Mouse (Mus musculus): Measurements from ENCODE around the gene Ptges3. TPM values are rescaled to one million over a fixed set of nuclear protein-coding genes. Genes with fewer than 3 reads are reported as not detected.
"Not testable (repeated sequence)": the region's sequence is repeated elsewhere in the genome, so short reads cannot be mapped to it uniquely, and the experiment has no call there.

Gene Ptges3
- polyA plus RNA-seq, 1 experiment from 2014 or later, result 493 TPM

- peaks cover 67% of the 10 kb centered on the region for H3K36me3 ChIP-seq
- H3K27me3 ChIP-seq; H3K27ac ChIP-seq; H3K9ac ChIP-seq; ATAC-seq (replicated peaks; ENCODE audit: low FRiP score); H3K4me2 ChIP-seq; H3K9me3 ChIP-seq (replicated peaks); H3K4me3 ChIP-seq (replicated peaks): not testable (repeated sequence)
- H3K4me1 ChIP-seq, result peaks cover 47% of the 10 kb centered on the region
- 69% methylated on average over 2 of the region's 2 CpGs for WGBS
Measured at GRCm38 (mm10) chr10:128087216-128087615, 28.5 kb downstream of the Ptges3 start.

- H3K4me2 ChIP-seq, result no peak overlapping the region
- no peak overlapping the region for H3K4me3 ChIP-seq (replicated peaks)
- no peak overlapping the region for H3K27ac ChIP-seq
- WGBS, result 94% methylated on average over 5 of the region's 5 CpGs
- peaks cover 67% of the 10 kb centered on the region for H3K36me3 ChIP-seq
- H3K9ac ChIP-seq, result no peak overlapping the region
- no peaks in the 10 kb centered on the region for H3K27me3 ChIP-seq
- no peak for ATAC-seq (replicated peaks; ENCODE audit: low FRiP score)
- peaks cover 50% of the 10 kb centered on the region for H3K4me1 ChIP-seq
- H3K9me3 ChIP-seq (replicated peaks), result no peaks in the 10 kb centered on the region
Measured at GRCm38 (mm10) chr10:128088181-128088580, 29.4 kb downstream of the Ptges3 start.

- Histone ChIP-seq H3K4me3 (replicated peaks) (no peak overlapping the region), H3K4me1 (peaks cover 59% of the 10 kb centered on the region), H3K27me3 (no peaks in the 10 kb centered on the region), H3K4me2 (no peak overlapping the region), H3K9me3 (replicated peaks) (no peaks in the 10 kb centered on the region), H3K27ac (no peak overlapping the region), H3K36me3 (peaks cover 60% of the 10 kb centered on the region), H3K9ac (no peak overlapping the region)
- 63% methylated on average over 5 of the region's 5 CpGs for WGBS
- ATAC-seq (replicated peaks; ENCODE audit: low FRiP score), result no peak
Measured at GRCm38 (mm10) chr10:128089842-128090241, 31.1 kb downstream of the Ptges3 start.

- no peaks in the 10 kb centered on the region for H3K27me3 ChIP-seq
- H3K36me3 ChIP-seq, result peaks cover 50% of the 10 kb centered on the region
- WGBS, result 7% methylated on average over 14 of the region's 14 CpGs
- ATAC-seq (replicated peaks; ENCODE audit: low FRiP score), result peak; percentile 63
- H3K27ac ChIP-seq, result peak overlapping the region; percentile 99
- H3K9ac ChIP-seq, result peak overlapping the region; percentile 83; the same call in 1 of the 2 replicates
- H3K4me3 ChIP-seq (replicated peaks), result peak overlapping the region; percentile 91
- no peaks in the 10 kb centered on the region for H3K9me3 ChIP-seq (replicated peaks)
- H3K4me2 ChIP-seq, result peak overlapping the region; percentile 92
- peaks cover 60% of the 10 kb centered on the region for H3K4me1 ChIP-seq
Measured at GRCm38 (mm10) chr10:128090651-128091563, 32.2 kb downstream of the Ptges3 start.

GRCm38 (mm10) chr10:128091564-128092505, 33.1 kb downstream of the Ptges3 start, which contains the start of gene Baz2a:
TSS of gene Baz2a (plus strand) at chr10:128091577.
- peaks cover 40% of the 10 kb centered on the region for H3K36me3 ChIP-seq
- peaks cover 61% of the 10 kb centered on the region for H3K4me1 ChIP-seq
- ATAC-seq (replicated peaks; ENCODE audit: low FRiP score), result no peak; the same call in none of the 2 replicates
- peak within 1 kb of the TSS; percentile 99 for H3K27ac ChIP-seq
- H3K4me3 ChIP-seq (replicated peaks), result peak within 1 kb of the TSS; percentile 91
- peak within 1 kb of the TSS; percentile 83 for H3K9ac ChIP-seq
- H3K9me3 ChIP-seq (replicated peaks), result no peaks in the 10 kb centered on the region
- no peaks in the 10 kb centered on the region for H3K27me3 ChIP-seq
- peak within 1 kb of the TSS; percentile 92 for H3K4me2 ChIP-seq
- WGBS, result under 1% methylated on average over 20 of the region's 20 CpGs

GRCm38 (mm10) chr10:128092506-128093495, 34.0 kb downstream of the Ptges3 start:
- under 1% methylated on average over 75 of the region's 88 CpGs for WGBS

GRCm38 (mm10) chr10:128093496-128094294, 34.9 kb downstream of the Ptges3 start:
- H3K4me3 ChIP-seq (replicated peaks), result peak overlapping the region; percentile 91
- no peak for ATAC-seq (replicated peaks; ENCODE audit: low FRiP score)
- WGBS, result 26% methylated on average over 13 of the region's 13 CpGs
- H3K27me3 ChIP-seq, result no peaks in the 10 kb centered on the region
- H3K36me3 ChIP-seq, result peaks cover 23% of the 10 kb centered on the region
- peak overlapping the region; percentile 83 for H3K9ac ChIP-seq
- H3K4me1 ChIP-seq, result peaks cover 68% of the 10 kb centered on the region
- no peaks in the 10 kb centered on the region for H3K9me3 ChIP-seq (replicated peaks)
- peak overlapping the region; percentile 92 for H3K4me2 ChIP-seq
- peak overlapping the region; percentile 99 for H3K27ac ChIP-seq

More at GRCm38 (mm10) chr10:128092506-128093495, 34.0 kb downstream of the Ptges3 start:
- peak overlapping the region; percentile 99 for H3K27ac ChIP-seq
- H3K4me1 ChIP-seq, result peaks cover 64% of the 10 kb centered on the region
- ATAC-seq (replicated peaks; ENCODE audit: low FRiP score), result peak; percentile 54
- peaks cover 31% of the 10 kb centered on the region for H3K36me3 ChIP-seq
- peak overlapping the region; percentile 83 for H3K9ac ChIP-seq
- peak overlapping the region; percentile 91 for H3K4me3 ChIP-seq (replicated peaks)
- no peaks in the 10 kb centered on the region for H3K27me3 ChIP-seq
- H3K9me3 ChIP-seq (replicated peaks), result no peaks in the 10 kb centered on the region
- H3K4me2 ChIP-seq, result peak overlapping the region; percentile 92

- peak; percentile 72 for ATAC-seq (replicated peaks; ENCODE audit: low FRiP score)
- 13% methylated on average over 19 of the region's 19 CpGs for WGBS
- Histone ChIP-seq H3K9ac (peak overlapping the region; percentile 83; the same call in 1 of the 2 replicates), H3K36me3 (peaks cover 18% of the 10 kb centered on the region), H3K4me3 (replicated peaks) (peak overlapping the region; percentile 91), H3K4me2 (peak overlapping the region; percentile 92), H3K9me3 (replicated peaks) (no peaks in the 10 kb centered on the region), H3K27ac (peak overlapping the region; percentile 99), H3K27me3 (no peaks in the 10 kb centered on the region), H3K4me1 (peaks cover 68% of the 10 kb centered on the region)
Measured at GRCm38 (mm10) chr10:128094340-128094968, 35.7 kb downstream of the Ptges3 start.

- H3K9ac ChIP-seq, result no peak overlapping the region
- no peaks in the 10 kb centered on the region for H3K27me3 ChIP-seq
- peaks cover 68% of the 10 kb centered on the region for H3K4me1 ChIP-seq
- H3K4me2 ChIP-seq, result peak overlapping the region; percentile 92
- 42% methylated on average over 9 of the region's 9 CpGs for WGBS
- H3K4me3 ChIP-seq (replicated peaks), result peak overlapping the region; percentile 91
- H3K9me3 ChIP-seq (replicated peaks), result no peaks in the 10 kb centered on the region
- H3K27ac ChIP-seq, result peak overlapping the region; percentile 99
- H3K36me3 ChIP-seq, result peaks cover 12% of the 10 kb centered on the region
- no peak for ATAC-seq (replicated peaks; ENCODE audit: low FRiP score)
Measured at GRCm38 (mm10) chr10:128095003-128095636, 36.4 kb downstream of the Ptges3 start.

Data from kidney, embryonic 15.5 days (tissue).